Mouse (Mus musculus): ENCODE results near the gene Edn2. TPM values are rescaled to one million over a fixed set of nuclear protein-coding genes. Genes with fewer than 3 reads are reported as not detected.

The Edn2 gene
- not detected for polyA plus RNA-seq (2017; shearing (Covaris generic))

DNA sequence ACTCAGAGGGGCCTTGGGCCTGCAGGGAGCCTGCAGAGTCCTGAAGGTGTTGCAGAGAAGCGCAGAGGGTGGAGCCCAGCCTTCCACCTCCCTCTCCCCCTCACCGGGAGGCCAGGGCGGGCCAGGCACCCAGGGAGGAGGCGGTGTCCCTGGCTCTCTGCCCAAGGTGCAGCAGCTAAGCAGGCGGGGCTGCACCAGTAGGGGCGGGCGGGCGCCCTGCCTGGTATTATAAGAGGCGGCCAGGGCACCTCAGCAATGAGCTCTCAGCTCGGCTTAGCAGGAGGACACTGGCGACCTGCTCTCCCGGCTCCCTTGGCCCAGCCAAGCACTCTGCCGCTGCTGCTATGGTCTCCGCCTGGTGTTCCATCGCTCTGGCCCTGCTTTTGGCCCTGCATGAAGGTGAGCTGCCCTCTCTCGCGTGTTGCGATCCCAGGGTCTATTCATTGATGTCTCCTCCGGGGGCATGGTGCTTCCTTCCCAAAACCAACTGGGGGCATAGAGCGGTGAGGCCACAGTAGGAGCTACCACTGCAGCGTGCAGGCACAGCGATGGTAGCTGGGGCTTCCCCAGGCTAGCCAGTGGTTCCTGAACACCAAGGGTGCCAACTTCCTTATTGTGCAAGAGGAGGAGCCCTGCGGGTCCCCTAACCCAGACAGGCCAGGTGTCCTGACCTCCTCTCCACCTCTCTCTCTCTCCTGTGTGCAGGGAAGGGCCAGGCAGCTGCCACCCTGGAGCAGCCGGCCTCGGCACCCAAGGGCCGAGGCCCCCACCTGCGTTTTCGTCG, at the start of gene Edn2:
Gene Edn2 (plus strand): TSS at position 41 of the 784 bp plus-strand sequence.

Other genes starting within 250 kb of the Edn2 start
- gene AL607142.1, start 96.2 kb upstream of the Edn2 start, polyA plus RNA-seq (2017; shearing (Covaris generic)), result not detected
- gene Foxo6, start 126.1 kb downstream of the Edn2 start, polyA plus RNA-seq (2017; shearing (Covaris generic)), result not detected
- gene Scmh1, start 244.1 kb downstream of the Edn2 start, polyA plus RNA-seq (2017; shearing (Covaris generic)), result 19.7 TPM

Measured in effector memory CD4-positive, alpha-beta T cell, adult 5 months (primary cell).